Mouse (Mus musculus) megakaryocyte, embryonic 14.5 days (primary cell): ENCODE measurements around the gene Prdm2.

Experiments used
- FLI1 ChIP-seq: IDR thresholded peaks from 2 replicates; pipeline ENCODE4 v1.6.1; 2012; ENCODE audit warnings: low read length, inconsistent platforms, mixed read lengths
- GATA1 ChIP-seq: IDR thresholded peaks from 3 replicates; pipeline ENCODE4 v1.6.1; 2012; ENCODE audit warnings: mixed read lengths, low read length, inconsistent platforms, borderline replicate concordance

GRCm38 (mm10) chr4:143241294-143241693 lies 28.5 kb upstream of the Prdm2 start:
- TF ChIP-seq GATA1 = no peak
- TF ChIP-seq FLI1 = no peak
